Mouse (Mus musculus): Measurements from ENCODE around the gene Crabp2.
"Not testable (repeated sequence)": the region's sequence is repeated elsewhere in the genome, so short reads cannot be mapped to it uniquely, and the experiment has no call there.

Crabp2 gene

DNA sequence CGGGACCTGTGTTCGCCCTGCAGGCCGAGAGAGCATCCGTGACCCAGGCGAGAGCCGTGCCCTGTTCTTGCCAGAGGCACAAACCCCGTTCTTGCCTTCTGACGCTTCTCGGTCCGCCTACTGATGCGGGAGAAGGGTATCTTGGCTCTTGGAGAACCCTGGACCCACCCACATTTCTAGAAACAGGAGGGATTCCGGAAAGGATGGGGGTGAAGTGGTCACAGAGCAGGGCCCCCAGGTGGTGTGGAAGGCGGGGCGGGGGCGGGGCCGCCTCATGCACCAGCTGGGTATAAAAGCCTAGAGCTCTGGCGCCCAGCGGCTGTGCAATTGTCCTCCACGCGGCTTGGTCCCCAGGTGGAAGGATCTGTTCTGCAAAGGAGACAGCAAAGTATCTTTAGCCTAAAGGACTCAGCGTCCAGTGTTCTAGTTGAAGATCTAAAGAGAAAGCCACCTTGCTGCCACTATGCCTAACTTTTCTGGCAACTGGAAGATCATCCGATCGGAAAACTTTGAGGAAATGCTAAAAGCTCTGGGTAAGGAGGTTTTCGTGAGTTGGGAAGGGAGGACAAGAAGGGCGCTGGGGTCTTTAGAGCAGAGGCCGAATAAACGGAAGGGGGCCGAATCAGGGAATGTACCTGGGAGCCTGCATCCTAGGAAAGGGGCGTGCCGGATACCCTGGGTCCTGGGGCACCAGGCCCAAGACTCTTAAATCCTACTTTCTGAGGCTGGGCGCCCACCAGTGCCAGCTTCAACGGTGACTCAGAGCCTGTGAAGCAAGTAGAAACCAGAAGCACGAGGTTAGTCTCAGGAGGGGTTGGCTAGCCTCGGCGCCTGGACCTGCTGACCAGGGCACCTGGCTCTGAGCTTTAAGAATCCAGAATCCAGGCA is at the start of gene Crabp2:
TSS of gene Crabp2 (plus strand) at position 289 of the 888 bp plus-strand sequence.
- no peak for DNase-seq (ENCODE audit: low spot score)

DNA sequence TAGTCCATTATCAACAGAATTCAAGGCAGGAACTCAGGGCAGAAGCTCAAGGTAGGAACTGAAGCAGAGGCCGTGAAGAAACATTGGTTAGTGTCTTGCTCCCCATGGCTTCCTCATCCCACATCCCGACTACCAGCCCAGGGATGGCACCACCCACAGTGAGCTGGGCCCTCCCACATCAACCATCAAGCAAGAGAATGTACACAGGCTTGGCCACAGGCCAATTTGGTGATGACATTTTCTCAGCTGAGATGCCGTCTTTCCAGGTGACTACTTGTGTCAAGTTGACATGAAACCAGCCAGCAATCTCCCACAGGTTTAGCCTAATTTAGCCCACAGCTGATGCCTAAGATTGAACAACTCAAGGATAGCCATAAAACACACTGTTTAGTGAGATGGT is 49.2 kb upstream of the Crabp2 start:
- no peak for DNase-seq (ENCODE audit: low spot score)

DNA sequence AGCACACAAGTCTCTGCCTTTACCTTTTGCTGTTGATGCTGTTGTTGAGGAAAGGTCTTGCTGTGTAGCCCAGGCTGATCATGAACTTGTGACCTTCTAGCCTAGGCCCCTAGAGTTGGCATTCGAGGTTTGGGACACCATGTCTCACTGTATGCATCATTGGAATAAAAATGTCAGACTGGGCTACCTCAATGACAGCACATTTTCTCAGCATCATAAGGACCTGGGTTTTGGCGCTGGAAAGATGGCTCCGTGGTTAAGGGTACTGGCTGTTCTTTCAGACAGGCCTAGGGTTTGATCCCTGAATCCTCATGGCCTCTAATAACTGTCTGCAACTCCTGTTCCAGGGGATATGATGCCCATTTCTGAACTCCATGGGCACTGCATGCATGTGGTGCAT is 48.7 kb upstream of the Crabp2 start:
- DNase-seq (ENCODE audit: low spot score): no peak

DNA sequence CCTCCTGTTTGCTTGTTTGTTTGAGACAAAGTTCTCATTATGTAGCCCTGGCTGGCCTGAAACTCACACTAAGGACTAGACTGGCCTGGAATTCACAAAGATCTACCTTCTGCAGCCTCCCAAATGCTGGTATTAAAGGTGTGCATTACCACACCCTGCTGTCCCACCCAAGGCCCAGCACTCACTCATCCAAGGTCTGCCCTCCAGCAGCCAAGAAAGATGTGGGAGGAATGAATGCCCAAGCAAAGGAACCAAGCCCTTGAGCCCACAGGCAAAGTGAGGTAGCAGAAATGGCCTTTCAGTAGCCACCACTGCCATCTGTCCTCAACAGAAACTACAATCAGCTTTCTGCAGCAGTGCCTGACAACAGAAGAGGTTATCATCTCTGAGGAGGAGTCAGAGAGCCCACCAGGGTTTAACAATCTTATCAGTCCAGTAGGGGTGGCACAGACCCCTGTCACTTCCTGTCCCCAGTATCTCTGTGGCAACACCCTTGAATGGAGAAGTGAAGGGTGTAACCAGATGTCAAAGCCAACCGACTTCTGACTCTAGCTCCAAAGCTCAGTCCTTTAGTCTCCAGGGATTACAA is 47.3 kb upstream of the Crabp2 start:
- DNase-seq (ENCODE audit: low spot score): no peak

DNA sequence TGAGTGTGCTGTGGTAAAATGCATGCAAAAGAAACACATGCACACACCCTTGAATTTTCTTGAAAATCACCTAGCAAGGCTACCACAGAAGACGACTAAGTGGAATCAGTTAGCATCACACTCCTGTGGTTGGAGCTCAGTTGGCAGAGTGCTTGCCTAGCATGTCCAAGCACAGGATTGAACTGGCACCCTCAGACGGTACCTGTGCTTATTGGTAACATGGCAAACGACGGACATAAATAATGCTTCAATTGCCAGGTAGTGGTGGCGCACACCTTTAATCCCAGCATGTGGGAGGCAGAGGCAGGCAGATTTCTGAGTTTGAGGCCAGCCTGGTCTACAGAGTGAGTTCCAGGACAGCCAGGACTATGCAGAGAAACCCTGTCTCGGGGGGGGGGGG is 46.5 kb upstream of the Crabp2 start:
- not testable (repeated sequence) for DNase-seq (ENCODE audit: low spot score)

DNA sequence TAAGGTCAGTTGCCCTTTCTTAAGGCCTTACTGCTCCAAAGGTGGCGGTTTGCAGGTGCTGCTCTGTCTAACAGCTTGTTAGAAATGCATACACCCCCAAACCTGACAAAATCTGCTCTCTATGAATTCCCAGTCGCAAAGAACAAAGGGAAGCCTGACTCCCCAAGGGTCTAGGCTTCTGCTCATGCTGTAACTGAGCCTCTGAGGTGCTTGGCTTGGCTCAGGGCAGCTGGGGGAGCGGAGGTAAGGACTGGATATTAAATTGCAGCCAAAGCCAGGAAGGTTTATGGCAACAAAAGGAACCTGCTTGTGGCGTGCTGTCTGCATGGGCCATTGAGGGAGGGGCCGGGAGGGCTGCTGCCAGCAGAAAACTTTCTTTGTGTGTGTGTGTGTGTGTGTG is 44.6 kb upstream of the Crabp2 start:
- DNase-seq (ENCODE audit: low spot score): no peak

DNA sequence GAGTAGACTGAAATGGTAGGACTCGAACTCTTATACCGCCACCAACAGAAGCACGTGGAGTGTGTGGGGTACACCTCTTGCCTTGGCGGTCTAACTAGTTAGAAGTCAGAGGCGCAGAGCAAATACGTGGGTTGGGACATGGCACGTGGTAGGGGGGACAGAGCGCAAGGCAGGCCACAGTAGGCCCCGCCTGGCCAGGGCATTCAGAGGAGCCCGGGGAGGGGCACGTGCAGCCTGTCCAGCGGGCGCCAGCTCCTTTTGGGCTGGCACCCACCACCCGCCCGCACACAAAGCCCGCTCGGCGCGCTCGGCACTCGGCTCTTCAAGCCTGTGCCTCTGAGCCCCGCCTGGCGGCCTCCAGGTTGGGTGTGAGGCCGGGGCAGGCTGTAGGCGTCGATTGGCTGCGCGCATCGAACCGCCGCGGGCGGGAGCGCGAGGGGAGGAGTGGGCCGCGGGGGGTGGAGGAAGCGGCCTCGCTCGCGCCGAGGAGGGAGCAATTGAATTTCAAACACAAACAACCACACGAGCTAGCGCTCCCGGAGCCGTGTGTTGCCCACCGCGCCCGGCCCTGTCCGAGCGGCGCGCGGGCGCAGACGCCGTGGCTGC is 42.5 kb upstream of the Crabp2 start, which contains the start of gene Hdgf:
TSS of gene Hdgf (plus strand) at position 442 of the 606 bp plus-strand sequence.
- peak; percentile 97 for DNase-seq (ENCODE audit: low spot score)

DNA sequence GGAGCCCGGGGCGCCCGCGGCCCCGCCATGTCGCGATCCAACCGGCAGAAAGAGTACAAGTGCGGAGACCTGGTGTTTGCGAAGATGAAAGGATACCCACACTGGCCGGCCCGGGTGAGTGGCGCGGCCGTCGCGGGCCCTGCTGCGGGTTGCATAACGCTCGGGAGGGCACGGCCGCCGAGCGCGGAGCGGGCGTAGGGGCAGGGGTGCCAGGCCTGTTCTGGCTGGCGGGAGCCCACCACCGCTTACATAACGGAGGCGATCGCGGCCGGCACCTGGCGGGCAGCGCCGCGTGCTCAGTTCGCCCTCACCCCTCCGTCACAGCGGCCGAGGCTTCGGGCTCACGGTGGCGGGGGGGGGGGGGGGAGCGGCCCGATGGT is 41.9 kb upstream of the Crabp2 start:
- no peak for DNase-seq (ENCODE audit: low spot score)

DNA sequence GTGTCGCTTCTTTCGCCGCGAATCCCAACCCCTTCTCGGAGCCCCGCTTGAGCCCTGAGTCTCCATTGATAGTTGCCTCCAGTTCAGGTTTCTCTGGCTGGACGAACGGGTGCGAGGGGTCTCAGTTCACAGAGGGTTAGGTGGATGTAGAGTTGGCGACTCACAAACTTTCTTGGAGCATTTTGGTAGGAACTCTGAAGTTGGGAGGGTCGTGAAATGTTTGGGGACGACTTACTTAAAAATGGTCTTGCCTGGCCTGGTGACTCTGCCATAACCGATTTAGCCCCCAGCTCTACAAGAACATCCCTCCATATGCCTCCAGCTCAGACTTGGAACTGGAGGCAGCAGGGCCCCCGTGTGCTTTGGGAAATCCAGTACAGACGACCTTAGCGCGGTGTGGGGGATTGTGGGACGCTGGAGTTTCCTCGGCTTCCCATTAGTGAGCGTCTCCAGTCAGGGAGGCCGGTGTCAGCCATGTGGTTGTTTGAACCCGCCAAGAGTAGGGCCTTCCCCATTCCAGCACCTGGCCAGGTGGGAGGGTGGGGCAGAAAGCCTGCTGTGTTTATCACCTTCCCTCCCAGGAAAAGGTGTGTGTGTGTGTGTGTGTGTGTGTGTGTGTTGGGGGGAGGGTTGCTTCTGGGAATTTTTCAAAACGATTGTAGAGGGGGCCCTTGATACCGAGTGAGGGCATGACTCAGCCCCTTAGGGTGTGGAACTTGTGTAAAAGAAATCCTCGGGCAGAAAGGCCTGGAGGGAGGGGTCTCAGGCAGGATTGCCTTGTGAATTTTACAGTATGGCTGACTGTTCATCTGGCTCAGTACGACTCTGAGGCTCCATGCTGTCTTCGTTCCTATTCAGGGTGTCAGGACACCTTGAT is 41.2 kb upstream of the Crabp2 start:
- no peak for DNase-seq (ENCODE audit: low spot score)

DNA sequence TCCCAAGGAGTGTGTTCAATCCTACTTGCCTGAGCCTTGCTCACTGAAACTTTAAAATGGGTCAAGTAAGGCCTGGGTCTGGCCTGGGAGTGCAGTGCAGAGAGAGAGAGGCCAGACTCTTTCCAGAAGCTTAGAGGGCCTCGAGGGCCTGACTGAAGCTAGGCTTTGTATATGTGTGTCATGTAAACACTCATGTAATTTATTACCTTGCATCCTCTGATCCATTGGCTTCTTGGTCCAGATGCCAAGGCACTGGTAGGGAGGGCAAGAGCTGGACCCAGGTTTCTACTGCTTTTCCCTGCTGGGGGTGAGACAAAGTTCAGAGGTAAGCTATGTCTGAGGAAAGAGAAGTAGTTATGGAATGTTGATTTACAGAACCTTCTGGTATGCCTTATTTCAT is 40.6 kb upstream of the Crabp2 start:
- DNase-seq (ENCODE audit: low spot score): no peak

DNA sequence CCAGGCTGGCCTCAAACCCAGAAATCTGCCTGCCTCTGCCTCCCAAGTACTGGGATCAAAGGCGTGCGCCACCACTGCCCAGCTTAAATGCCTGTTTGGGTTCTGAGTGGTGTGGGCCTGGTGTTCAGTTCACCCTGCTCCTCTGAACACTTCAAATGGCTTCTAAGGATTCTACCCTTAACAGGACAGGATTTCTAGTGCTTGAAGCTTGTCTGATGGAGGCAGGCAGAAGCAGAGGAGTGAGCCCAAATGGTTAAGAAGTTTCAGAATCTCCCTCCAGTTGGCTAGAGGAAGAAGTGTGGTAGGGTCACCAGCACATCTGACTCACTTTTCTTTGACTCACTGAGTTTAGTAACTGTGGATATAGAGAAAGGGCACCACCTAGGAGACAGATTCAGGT is 39.1 kb upstream of the Crabp2 start:
- DNase-seq (ENCODE audit: low spot score): no peak

DNA sequence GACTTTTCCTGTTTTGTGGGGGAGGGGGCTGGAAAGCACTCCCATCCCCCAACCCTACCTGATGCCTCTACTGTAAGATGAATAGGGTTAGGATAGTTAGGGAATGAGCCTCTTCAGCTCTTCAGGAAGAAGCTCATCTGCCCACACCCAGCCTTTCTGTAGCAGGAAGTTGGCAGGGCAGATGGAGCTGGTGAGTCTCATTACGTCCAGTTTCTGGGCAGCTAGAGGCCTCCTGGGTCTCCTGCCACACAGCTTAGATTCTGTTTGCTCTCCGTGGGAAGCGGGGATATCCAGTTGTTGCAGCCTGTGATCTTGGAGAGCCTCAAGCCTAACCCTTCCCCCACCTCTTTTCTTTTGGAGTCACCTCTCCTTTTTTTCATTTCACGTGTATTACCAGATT is 38.6 kb upstream of the Crabp2 start:
- DNase-seq (ENCODE audit: low spot score): no peak

DNA sequence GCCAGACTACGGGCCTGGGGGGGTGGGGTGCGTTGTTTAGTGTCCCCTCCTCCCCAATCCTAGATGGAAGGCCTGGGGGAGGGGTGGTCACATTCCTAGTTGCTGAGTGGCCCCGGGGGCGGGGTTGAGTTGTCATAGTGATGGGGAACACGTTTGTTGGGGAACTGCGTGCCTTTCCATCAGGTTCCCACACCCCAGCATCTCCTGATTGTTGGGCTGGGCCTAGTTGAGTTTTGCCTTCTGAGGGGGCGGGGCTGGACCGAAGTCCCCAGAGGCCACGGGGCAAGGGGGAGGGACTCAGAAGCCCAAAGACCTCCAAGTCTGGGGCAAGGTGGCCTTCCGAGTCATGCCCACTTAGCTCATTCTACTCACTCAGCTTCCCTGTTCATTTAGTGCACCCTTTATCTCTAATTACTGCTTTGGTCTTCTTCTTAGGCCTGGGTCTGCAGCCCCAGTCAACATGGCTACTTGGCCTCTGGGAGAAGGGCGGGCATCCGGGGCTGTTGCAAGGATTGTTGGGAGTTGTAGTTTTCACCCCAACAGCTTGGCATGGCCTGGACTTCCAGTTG is 37.8 kb upstream of the Crabp2 start:
- DNase-seq (ENCODE audit: low spot score): no peak

DNA sequence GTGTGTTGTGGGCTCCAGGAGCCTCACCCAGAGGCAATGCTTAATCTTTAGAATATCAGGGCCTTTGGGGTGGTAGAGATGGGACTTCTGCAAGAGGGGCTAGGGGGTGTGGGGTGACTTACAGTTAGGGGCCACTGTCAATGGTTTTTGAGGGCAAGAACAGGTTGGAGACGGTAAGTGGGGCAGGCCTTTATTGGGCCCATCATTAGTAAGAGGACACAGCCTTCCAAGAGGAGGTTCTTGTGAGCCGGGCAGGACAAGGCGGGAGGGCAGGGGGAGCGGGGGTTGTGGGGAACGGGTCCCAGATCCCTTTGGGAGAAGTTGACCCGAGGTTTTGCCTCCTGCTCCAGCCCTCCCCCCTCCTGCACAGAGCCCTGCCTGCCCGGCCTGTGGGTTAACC is 35.0 kb upstream of the Crabp2 start:
- no peak for DNase-seq (ENCODE audit: low spot score)

DNA sequence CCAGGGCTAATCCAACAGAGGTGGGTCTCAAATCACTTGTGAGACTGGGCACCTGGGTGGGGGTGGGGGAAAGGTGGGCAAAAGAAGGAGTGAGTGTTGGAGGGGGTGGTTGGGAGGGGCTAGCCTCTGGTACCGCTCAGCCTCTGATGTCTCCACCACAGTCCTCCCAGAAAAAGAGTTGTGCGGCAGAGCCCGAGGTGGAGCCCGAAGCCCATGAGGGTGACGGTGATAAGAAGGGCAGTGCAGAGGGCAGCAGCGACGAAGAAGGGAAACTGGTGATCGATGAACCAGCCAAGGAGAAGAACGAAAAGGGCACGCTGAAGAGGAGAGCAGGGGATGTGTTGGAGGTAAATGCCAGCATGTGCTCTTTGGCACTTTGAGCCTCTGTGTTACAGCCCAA is 34.6 kb upstream of the Crabp2 start:
- DNase-seq (ENCODE audit: low spot score): no peak

DNA sequence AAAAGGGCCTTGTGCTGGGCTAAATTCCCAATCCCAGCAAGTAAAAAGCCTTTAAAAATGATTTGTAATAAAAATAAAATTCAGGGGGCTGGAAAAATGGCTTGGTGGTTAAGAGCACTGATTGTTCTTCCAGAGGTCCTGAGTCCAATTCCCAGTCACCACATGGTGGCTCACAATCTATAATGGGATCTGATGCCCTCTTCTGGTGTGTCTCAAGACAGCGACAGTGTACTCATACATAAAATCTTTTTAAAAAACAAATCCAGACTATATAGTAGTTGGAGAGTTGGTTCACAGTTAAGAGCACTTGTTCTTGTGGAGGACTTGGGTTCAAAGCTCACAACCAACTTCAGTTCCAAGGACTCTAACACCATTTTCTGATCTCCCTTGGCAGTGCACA is 31.5 kb upstream of the Crabp2 start:
- DNase-seq (ENCODE audit: low spot score): no peak

DNA sequence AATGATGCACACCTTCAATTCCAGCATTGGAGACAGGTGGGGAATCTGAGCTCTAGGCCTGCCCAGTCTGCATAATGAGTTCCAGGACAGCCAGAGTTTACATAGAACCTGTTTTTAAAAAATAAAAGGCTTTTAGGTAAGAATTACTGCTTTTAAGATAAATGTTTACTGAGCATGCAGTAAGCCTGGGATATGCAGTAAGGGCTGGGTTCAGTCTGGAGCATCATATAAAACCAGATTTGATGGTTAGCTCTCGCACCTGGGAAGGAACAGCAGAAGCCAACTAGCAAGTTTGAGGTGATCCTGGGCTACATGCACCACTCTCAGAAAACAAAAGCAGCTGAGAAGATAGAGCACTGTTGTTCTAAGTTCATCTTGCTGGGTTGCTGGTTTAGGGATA is 29.9 kb upstream of the Crabp2 start:
- no peak for DNase-seq (ENCODE audit: low spot score)

DNA sequence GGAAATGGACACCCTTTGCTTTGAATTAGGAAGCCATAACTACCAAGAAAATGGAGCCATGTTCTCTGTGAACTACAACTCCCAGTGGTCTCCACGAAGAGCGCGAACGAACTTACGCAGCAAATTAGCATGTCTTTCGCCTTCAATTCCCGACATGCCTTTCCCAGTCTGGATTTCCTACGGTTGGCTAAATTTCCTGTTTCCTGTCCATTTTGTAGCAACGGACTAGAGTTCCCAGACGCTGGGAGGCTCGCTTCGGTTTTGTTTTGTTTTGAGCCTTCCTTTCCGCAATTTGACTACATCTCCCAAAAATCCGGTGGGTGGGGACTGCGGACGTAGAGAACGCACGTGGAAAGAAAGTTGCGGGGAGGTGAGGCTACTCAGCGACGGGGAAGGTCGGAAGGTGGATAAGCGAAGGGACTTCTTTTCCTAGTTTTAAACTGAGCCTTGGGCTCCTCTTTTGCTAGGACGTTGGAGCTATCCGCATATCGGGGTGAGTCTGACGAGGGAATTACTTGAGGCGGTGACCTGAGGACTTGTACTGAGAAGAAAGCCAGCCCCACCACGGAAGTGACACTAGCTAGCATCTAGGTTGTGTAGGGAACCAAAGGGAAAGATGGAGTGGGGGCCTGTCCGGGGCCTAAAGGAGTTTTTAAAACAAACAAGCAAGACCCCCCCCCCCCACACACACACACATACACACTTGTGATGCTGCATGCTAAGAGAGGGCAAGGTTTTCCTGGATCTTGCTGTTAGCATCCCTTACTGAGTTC is 28.9 kb upstream of the Crabp2 start, which contains the start of gene Mrpl24:
TSS of gene Mrpl24 (plus strand) at position 171 of the 773 bp plus-strand sequence.
- DNase-seq (ENCODE audit: low spot score): peak; percentile 76

DNA sequence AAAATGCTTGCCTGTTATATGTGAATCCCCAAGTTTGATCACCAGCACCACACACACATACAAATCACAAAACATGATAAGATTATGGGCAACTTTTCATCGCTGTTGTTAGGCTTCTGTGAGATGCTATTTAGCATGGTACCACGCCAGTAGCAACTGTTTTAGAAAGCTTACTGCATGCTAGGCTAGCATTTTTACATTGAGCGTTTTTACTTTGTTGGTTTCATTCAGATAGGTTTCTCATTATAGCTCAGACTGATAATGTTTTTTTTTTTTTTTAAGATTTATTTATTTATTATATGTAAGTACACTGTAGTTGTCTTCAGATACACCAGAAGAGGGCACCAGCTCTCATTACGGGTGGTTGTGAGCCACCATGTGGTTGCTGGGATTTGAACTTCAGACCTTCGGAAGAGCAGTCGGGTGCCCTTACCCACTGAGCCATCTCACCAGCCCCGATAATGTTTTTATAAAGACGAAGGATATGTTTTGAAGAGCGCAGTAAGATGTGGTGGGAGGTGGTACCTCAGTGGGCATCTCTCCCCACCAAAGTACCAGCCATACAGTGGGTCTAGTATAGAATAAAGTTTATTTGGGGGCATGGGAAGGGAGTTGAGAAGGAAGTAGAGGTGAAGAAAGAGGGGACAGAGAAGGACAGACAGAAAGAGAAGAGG is 28.1 kb upstream of the Crabp2 start:
- no peak for DNase-seq (ENCODE audit: low spot score)

DNA sequence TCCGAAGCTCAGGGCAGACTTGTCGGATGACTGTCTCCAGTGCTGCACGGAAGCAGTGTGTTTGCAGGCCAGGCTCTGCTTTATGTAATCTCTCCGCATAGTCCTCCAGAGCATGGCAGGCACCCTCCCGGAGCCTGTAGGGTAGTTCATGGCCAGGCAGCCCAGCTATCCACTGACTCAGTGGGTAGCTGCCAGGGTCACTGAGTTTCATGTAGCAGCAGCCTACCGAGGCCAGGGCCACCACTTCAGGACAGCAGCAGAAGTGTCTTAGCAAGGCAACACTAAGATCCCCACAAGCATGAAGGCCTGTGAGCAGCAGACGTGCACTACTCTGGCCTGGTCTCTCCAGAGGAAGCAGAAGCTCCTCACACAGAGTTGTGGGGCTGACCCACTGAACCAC is 23.5 kb upstream of the Crabp2 start:
- no peak for DNase-seq (ENCODE audit: low spot score)
